Mouse (Mus musculus) thymus, adult 2 months (tissue): ENCODE measurements around the gene Slc25a17.

Experiments used
- CTCF ChIP-seq: fragments of 200-500 bp; IDR thresholded peaks from 2 replicates; pipeline ENCODE4 v1.5.1; 2012; ENCODE audit warnings: mild to moderate bottlenecking, control low read depth, low read length, moderate library complexity, borderline replicate concordance; ENCODE audit not compliant: control insufficient read depth, poor library complexity, insufficient read depth; ENCODE audit errors: extremely low read depth
- POLR2A ChIP-seq: fragments of 200-500 bp; IDR thresholded peaks from 2 replicates; pipeline ENCODE4 v1.6.1; 2012; ENCODE audit warnings: mild to moderate bottlenecking, low read length, control low read depth, moderate library complexity; ENCODE audit not compliant: control insufficient read depth, poor library complexity, insufficient read depth; ENCODE audit errors: extremely low read depth

- TF ChIP-seq POLR2A (no peak), CTCF (no peak)
Measured at GRCm38 (mm10) chr15:81378845-81379244, 18.2 kb upstream of the Slc25a17 start.
